Mouse (Mus musculus) telencephalon, adult 2 months (tissue): ENCODE measurements at regions not wholly inside any gene's neighbourhood (a gene's known extent, or its start where the extent isn't known, plus 50 kb on each side); places are given as distances from the start of the nearest gene placed in this dataset.

Experiments
- DNase-seq: peaks from one replicate; pipeline ENCODE4 v3.0.0-alpha.2; 2011; ENCODE audit warnings: low read depth, low spot score

DNA sequence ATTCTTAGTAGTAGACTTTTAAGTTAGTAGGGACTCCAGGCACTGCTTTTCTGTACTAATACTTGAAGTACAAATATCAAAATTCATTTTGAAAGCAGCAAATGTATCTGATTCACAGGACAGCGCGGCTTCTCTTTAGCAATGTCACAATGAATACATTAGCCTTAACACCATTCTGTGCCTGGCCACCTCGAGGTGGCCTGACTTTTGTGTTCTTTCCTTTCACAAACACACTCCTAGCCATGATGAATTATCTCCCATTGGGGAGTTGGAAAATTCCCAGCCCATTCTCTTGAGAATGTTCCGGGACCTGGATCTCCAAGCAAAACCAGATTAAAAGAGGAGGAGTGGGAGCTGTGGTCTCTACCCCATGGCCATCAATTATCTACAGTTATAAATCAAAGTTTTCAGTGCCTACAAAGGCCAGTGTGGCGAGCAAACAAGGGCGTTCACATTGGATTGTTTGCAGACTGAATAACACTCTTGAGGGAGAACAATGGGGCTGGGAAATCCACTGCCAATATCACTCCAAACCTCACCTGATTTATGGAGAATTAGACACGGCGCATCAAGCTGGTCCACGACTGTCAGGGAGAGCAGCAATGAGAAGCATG is 82.7 kb upstream of the Rarb start:
- DNase-seq, result no peak

GRCm38 (mm10) chr14:16897747-16898544 is 79.0 kb upstream of the Rarb start:
- DNase-seq, result no peak

- no peak for DNase-seq
These were observed 78.0 kb upstream of the Rarb start for GRCm38 (mm10) chr14:16896974-16897373.

- DNase-seq, result no peak
These were observed 62.3 kb upstream of the Rarb start for GRCm38 (mm10) chr14:16881249-16881648.

- no peak for DNase-seq
These were observed 50.3 kb upstream of the Rarb start for GRCm38 (mm10) chr14:16869221-16869620.
